Mouse (Mus musculus) heart, postnatal 0 days (tissue): Measurements from ENCODE around the gene Mab21l1. TPM values are rescaled to one million over a fixed set of nuclear protein-coding genes. Genes with fewer than 3 reads are reported as not detected.

Experiments
- ATAC-seq: fragments of 200-750 bp; cut with Nextera tagmentation; 2 replicates; pipeline ENCODE4 v1.8.0; 2017; ENCODE audit warnings: low read depth, moderate number of reproducible peaks, moderate library complexity; ENCODE audit not compliant: insufficient read depth
- DNase-seq: peaks from one replicate; pipeline ENCODE4 v3.0.0-alpha.2; 2016; ENCODE audit warnings: low spot score
- H3K27ac ChIP-seq: fragments of 300-500 bp; sonication (generic); 2 replicates; pipeline ENCODE4 v1.5.1; 2014; ENCODE audit warnings: low read depth, mild to moderate bottlenecking
- H3K27me3 ChIP-seq: fragments of 300-500 bp; sonication (generic); 2 replicates; pipeline ENCODE4 v1.6.1; 2014; ENCODE audit warnings: low read length, mixed read lengths; ENCODE audit not compliant: control insufficient read depth, insufficient read depth
- H3K36me3 ChIP-seq: fragments of 300-500 bp; sonication (generic); replicated peaks from 2 replicates; pipeline ENCODE4 v1.6.1; 2014; ENCODE audit warnings: low read length, mixed read lengths; ENCODE audit not compliant: control insufficient read depth, insufficient read depth
- H3K4me1 ChIP-seq: fragments of 300-500 bp; sonication (generic); 2 replicates; pipeline ENCODE4 v1.6.1; 2014; ENCODE audit warnings: antibody characterized with exemption; ENCODE audit not compliant: control insufficient read depth, insufficient read depth
- H3K4me2 ChIP-seq: fragments of 300-500 bp; sonication (generic); 2 replicates; pipeline ENCODE4 v1.6.1; 2014; ENCODE audit warnings: low read depth, mild to moderate bottlenecking, low read length, moderate library complexity
- H3K4me3 ChIP-seq: fragments of 300-500 bp; sonication (generic); 2 replicates; pipeline ENCODE4 v1.5.1; 2014; ENCODE audit warnings: low read depth, low read length
- H3K9ac ChIP-seq: fragments of 300-500 bp; sonication (generic); replicated peaks from 2 replicates; pipeline ENCODE4 v1.6.1; 2014; ENCODE audit warnings: low read depth, low read length, mixed read lengths
- H3K9me3 ChIP-seq: fragments of 300-500 bp; sonication (generic); replicated peaks from 2 replicates; pipeline ENCODE4 v1.6.1; 2016; ENCODE audit warnings: low read length; ENCODE audit not compliant: control insufficient read depth
- CTCF ChIP-seq: IDR thresholded peaks from 2 replicates; pipeline ENCODE4 v1.5.1; 2016; ENCODE audit warnings: antibody characterized with exemption, control low read depth, low read depth
- EP300 ChIP-seq: IDR thresholded peaks from 2 replicates; pipeline ENCODE4 v1.6.1; 2016; ENCODE audit warnings: antibody characterized with exemption, low read depth
- WGBS: fragments of 180-500 bp; shearing (Covaris S2); extraction: QIAGEN DNeasy Blood & Tissue Kit; methylation state at CpG from one replicate; pipeline ENCODE4 v1.1.7; 2014; 5-methylcytosine and 5-hydroxymethylcytosine counted together
- polyA plus RNA-seq: library from polyadenylated mRNA; unstranded; fragments of >200 nt; fragmentation: Nextera tagmentation; extraction: Ambion mirVana; gene quantifications from 2 replicates; pipeline ENCODE4 v1.2.1, GENCODE M21; 2015
- total RNA-seq: library from RNA; depleted of rRNA; stranded (reverse); fragments of >200 nt; gene quantifications from 2 replicates; pipeline ENCODE4 v1.2.3, GENCODE M21; 2014; ENCODE audit warnings: low replicate concordance

Gene Mab21l1
- total and polyA plus RNA-seq, 2 experiments from 2014 or later: 0.33 TPM; not detected in 1

- Histone ChIP-seq H3K4me2 (no peak overlapping the region), H3K9me3 (no peaks in the 10 kb centered on the region), H3K27me3 (no peaks in the 10 kb centered on the region), H3K4me1 (no peaks in the 10 kb centered on the region; the same call in 1 of the 2 replicates), H3K9ac (no peak overlapping the region), H3K4me3 (no peak overlapping the region), H3K36me3 (no peaks in the 10 kb centered on the region), H3K27ac (no peak overlapping the region)
- TF ChIP-seq EP300: no peak
- 65% methylated on average over 5 of the region's 5 CpGs for WGBS
- DNase-seq: no peak
- no peak for ATAC-seq
Measured at GRCm38 (mm10) chr3:55743885-55744284, 38.4 kb upstream of the Mab21l1 start.

- ATAC-seq: no peak
- no peaks in the 10 kb centered on the region for H3K27me3 ChIP-seq
- H3K4me3 ChIP-seq: no peak overlapping the region
- no peak overlapping the region for H3K4me2 ChIP-seq
- no peak for DNase-seq
- no peaks in the 10 kb centered on the region for H3K36me3 ChIP-seq
- no peak overlapping the region for H3K9ac ChIP-seq
- H3K4me1 ChIP-seq: peaks cover 5% of the 10 kb centered on the region; the same call in 1 of the 2 replicates
- no peak overlapping the region for H3K27ac ChIP-seq
- WGBS: 81% methylated on average over 11 of the region's 11 CpGs
- TF ChIP-seq EP300 (no peak), CTCF (no peak)
- H3K9me3 ChIP-seq: no peaks in the 10 kb centered on the region
Measured at GRCm38 (mm10) chr3:55750445-55751065, 31.8 kb upstream of the Mab21l1 start.

GRCm38 (mm10) chr3:55751363-55751762 is 30.9 kb upstream of the Mab21l1 start:
- Histone ChIP-seq H3K36me3 (no peaks in the 10 kb centered on the region), H3K4me3 (no peak overlapping the region), H3K27me3 (no peaks in the 10 kb centered on the region), H3K9me3 (no peaks in the 10 kb centered on the region), H3K27ac (no peak overlapping the region), H3K4me2 (no peak overlapping the region), H3K9ac (no peak overlapping the region), H3K4me1 (peaks cover 5% of the 10 kb centered on the region; the same call in 1 of the 2 replicates)
- no peak for DNase-seq
- no peak for ATAC-seq
- WGBS: 73% methylated on average over 5 of the region's 5 CpGs
- TF ChIP-seq CTCF: no peak
- TF ChIP-seq EP300: no peak

GRCm38 (mm10) chr3:55752558-55752957 is 29.8 kb upstream of the Mab21l1 start:
- Histone ChIP-seq H3K4me2 (no peak overlapping the region), H3K36me3 (no peaks in the 10 kb centered on the region), H3K27ac (no peak overlapping the region), H3K9ac (no peak overlapping the region), H3K4me1 (peaks cover 5% of the 10 kb centered on the region; the same call in 1 of the 2 replicates), H3K27me3 (no peaks in the 10 kb centered on the region), H3K9me3 (no peaks in the 10 kb centered on the region), H3K4me3 (no peak overlapping the region)
- DNase-seq (no peak), ATAC-seq (no peak)
- TF ChIP-seq CTCF (no peak), EP300 (no peak)
- 77% methylated on average over 4 of the region's 4 CpGs for WGBS

- peaks cover 5% of the 10 kb centered on the region; the same call in 1 of the 2 replicates for H3K4me1 ChIP-seq
- 92% methylated on average over 6 of the region's 6 CpGs for WGBS
- H3K9ac ChIP-seq: no peak overlapping the region
- no peak overlapping the region for H3K4me3 ChIP-seq
- H3K9me3 ChIP-seq: no peaks in the 10 kb centered on the region
- H3K27ac ChIP-seq: no peak overlapping the region
- DNase-seq (no peak), ATAC-seq (no peak)
- H3K36me3 ChIP-seq: no peaks in the 10 kb centered on the region
- no peaks in the 10 kb centered on the region for H3K27me3 ChIP-seq
- no peak for TF ChIP-seq CTCF
- TF ChIP-seq EP300: no peak
- no peak overlapping the region for H3K4me2 ChIP-seq
Measured at GRCm38 (mm10) chr3:55753872-55754271, 28.4 kb upstream of the Mab21l1 start.

GRCm38 (mm10) chr3:55754981-55755608 is 27.2 kb upstream of the Mab21l1 start:
- H3K4me3 ChIP-seq: no peak overlapping the region
- H3K36me3 ChIP-seq: no peaks in the 10 kb centered on the region
- 61% methylated on average over 6 of the region's 6 CpGs for WGBS
- ATAC-seq (no peak), DNase-seq (no peak)
- no peak overlapping the region for H3K4me2 ChIP-seq
- peaks cover 5% of the 10 kb centered on the region; the same call in 1 of the 2 replicates for H3K4me1 ChIP-seq
- no peak overlapping the region for H3K9ac ChIP-seq
- H3K27me3 ChIP-seq: no peaks in the 10 kb centered on the region
- H3K27ac ChIP-seq: no peak overlapping the region
- H3K9me3 ChIP-seq: no peaks in the 10 kb centered on the region
- TF ChIP-seq CTCF (no peak), EP300 (no peak)
